Mouse (Mus musculus): ENCODE measurements around the gene Inpp5b.
"Not testable (repeated sequence)": the region's sequence is repeated elsewhere in the genome, so short reads cannot be mapped to it uniquely, and the experiment has no call there.

Gene Inpp5b

GRCm38 (mm10) chr4:124741376-124742343 is at the start of gene Inpp5b:
TSS of gene Inpp5b (plus strand) at chr4:124741850.
- peak; percentile 83 to 95 for DNase-seq (ENCODE audit: inconsistent age in 2 of 2, low spot score in 1 of 2)

GRCm38 (mm10) chr4:124692416-124692861 is 49.2 kb upstream of the Inpp5b start:
- no peak for DNase-seq (ENCODE audit: inconsistent age in 2 of 2, low spot score in 1 of 2)

- DNase-seq (ENCODE audit: inconsistent age in 2 of 2, low spot score in 1 of 2), result peak; percentile 90 to 96
Observed at GRCm38 (mm10) chr4:124693135-124693894, 48.3 kb upstream of the Inpp5b start, which contains the start of gene Utp11. TSS of gene Utp11 (minus strand) at chr4:124693600.

GRCm38 (mm10) chr4:124694572-124694971 is 47.1 kb upstream of the Inpp5b start:
- no peak for DNase-seq (ENCODE audit: inconsistent age in 2 of 2, low spot score in 1 of 2)

- DNase-seq (ENCODE audit: inconsistent age in 2 of 2, low spot score in 1 of 2), result no peak
Observed at GRCm38 (mm10) chr4:124695786-124696516, 45.7 kb upstream of the Inpp5b start.

GRCm38 (mm10) chr4:124699791-124700190 is 41.9 kb upstream of the Inpp5b start:
- DNase-seq (ENCODE audit: inconsistent age in 2 of 2, low spot score in 1 of 2), result peak in 1 of 2 experiments; percentile 69

GRCm38 (mm10) chr4:124700248-124700971 is 41.2 kb upstream of the Inpp5b start, which contains the start of gene Fhl3:
TSS of gene Fhl3 (plus strand) at chr4:124700701.
- peak; percentile 73 to 87 for DNase-seq (ENCODE audit: inconsistent age in 2 of 2, low spot score in 1 of 2)

- DNase-seq (ENCODE audit: inconsistent age in 2 of 2, low spot score in 1 of 2), result peak; percentile 40 to 71
Observed at GRCm38 (mm10) chr4:124701052-124701845, 40.4 kb upstream of the Inpp5b start.

GRCm38 (mm10) chr4:124701916-124702315 is 39.7 kb upstream of the Inpp5b start:
- no peak for DNase-seq (ENCODE audit: inconsistent age in 2 of 2, low spot score in 1 of 2)

GRCm38 (mm10) chr4:124703406-124703805 is 38.2 kb upstream of the Inpp5b start:
- DNase-seq (ENCODE audit: inconsistent age in 2 of 2, low spot score in 1 of 2), result peak in 1 of 2 experiments; percentile 62

- peak; percentile 65 to 77 for DNase-seq (ENCODE audit: inconsistent age in 2 of 2, low spot score in 1 of 2)
Observed at GRCm38 (mm10) chr4:124703881-124704796, 37.5 kb upstream of the Inpp5b start.

- DNase-seq (ENCODE audit: inconsistent age in 2 of 2, low spot score in 1 of 2), result peak; percentile 48 to 73
Observed at GRCm38 (mm10) chr4:124704797-124705474, 36.7 kb upstream of the Inpp5b start.

- peak in 1 of 2 experiments; percentile 39 for DNase-seq (ENCODE audit: inconsistent age in 2 of 2, low spot score in 1 of 2)
Observed at GRCm38 (mm10) chr4:124705661-124706269, 35.9 kb upstream of the Inpp5b start.

GRCm38 (mm10) chr4:124707381-124708199 is 34.1 kb upstream of the Inpp5b start:
- peak; percentile 50 for DNase-seq (ENCODE audit: inconsistent age in 2 of 2, low spot score in 1 of 2)

- DNase-seq (ENCODE audit: inconsistent age in 2 of 2, low spot score in 1 of 2), result not testable (repeated sequence)
Observed at GRCm38 (mm10) chr4:124708200-124708517, 33.5 kb upstream of the Inpp5b start.
